Mouse (Mus musculus): ENCODE results near the gene Ndufaf7.

The Ndufaf7 gene

GRCm38 (mm10) chr17:78936466-78937228 is at the start of gene Ndufaf7, which contains the start of gene Cebpz:
TSS of gene Ndufaf7 (plus strand) at chr17:78937136.
TSS of gene Cebpz (minus strand) at chr17:78937066.
- in situ Hi-C loops (cut with MboI, MseI), result loop anchor here (5.0 kb wide), 1 partner anchor 199 kb away; the partner anchor contains the start of gene Strn

GRCm38 (mm10) chr17:78888554-78888953 is 48.4 kb upstream of the Ndufaf7 start:
- in situ Hi-C loops (cut with MboI, MseI), result no loop called here

GRCm38 (mm10) chr17:78889184-78889583 is 47.8 kb upstream of the Ndufaf7 start:
- in situ Hi-C loops (cut with MboI, MseI), result no loop called here

GRCm38 (mm10) chr17:78891020-78891419 is 45.9 kb upstream of the Ndufaf7 start:
- in situ Hi-C loops (cut with MboI, MseI), result no loop called here

GRCm38 (mm10) chr17:78894991-78895390 is 41.9 kb upstream of the Ndufaf7 start:
- in situ Hi-C loops (cut with MboI, MseI), result no loop called here

- in situ Hi-C loops (cut with MboI, MseI), result no loop called here
Observed at GRCm38 (mm10) chr17:78895394-78895793, 41.5 kb upstream of the Ndufaf7 start.

DNA sequence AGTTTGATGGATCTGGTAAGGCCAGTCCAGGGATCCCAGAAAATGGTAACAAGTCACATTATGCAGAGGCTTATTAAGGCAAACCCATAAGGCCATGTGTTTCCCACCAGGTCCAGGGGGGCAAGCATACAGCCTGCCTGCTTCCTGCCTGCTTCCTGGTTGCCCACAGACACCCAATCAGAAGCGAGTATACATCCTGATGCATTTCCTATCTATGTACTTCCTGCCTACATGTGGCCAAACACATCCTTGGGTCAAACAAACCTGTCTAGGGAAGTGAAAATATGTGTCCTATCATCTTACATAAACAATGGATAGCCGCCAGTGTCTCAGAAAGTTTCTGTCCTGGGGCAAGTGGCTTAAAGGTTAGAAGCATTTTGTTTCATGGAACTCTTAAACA is 33.8 kb upstream of the Ndufaf7 start:
- in situ Hi-C loops (cut with MboI, MseI), result no loop called here

DNA sequence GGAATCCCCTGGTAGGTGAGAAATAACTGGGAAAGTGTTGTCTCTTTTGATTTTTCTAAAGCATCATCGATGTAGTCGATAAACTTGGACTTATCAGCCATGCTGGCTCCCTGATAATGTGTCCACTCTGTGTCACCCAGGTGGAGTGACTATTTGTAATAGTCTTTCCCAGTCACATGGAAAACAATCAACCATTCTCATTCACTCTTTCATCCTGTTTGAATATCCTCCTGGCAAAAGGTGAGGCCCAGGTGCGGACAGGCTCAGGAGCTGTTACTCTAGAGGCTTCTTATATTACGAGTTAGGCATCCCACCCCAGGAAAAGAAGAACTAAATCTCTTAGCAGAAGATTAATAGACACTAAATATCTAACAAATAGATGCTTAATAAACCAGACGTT is 30.0 kb upstream of the Ndufaf7 start, which contains the start of gene Sult6b1:
Gene Sult6b1 (minus strand): TSS at position 101 of the 400 bp plus-strand sequence.
- in situ Hi-C loops (cut with MboI, MseI), result no loop called here

- in situ Hi-C loops (cut with MboI, MseI), result no loop called here
Observed at GRCm38 (mm10) chr17:78909374-78909773, 27.6 kb upstream of the Ndufaf7 start.

GRCm38 (mm10) chr17:78912861-78913281 is 24.1 kb upstream of the Ndufaf7 start:
- in situ Hi-C loops (cut with MboI, MseI), result no loop called here

DNA sequence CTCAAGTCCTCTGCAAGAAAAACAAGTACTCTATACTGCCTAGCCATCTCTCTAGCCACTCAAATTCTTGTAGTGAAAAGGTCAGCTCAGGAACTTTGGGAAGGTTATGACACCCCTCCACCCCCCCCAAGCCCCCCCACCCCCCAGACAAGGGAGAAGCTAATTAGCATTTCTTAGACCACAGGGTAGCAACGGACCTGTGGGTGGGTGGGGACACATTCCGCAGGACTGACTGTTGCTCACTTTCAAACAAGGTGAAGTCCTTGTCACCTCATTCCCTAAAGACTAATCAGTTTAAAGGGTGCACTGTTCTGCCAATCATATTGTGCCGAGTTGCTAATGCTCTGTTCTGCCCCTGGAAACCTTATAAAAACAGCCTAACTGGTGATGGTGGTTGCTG is 23.0 kb upstream of the Ndufaf7 start:
- in situ Hi-C loops (cut with MboI, MseI), result no loop called here

- in situ Hi-C loops (cut with MboI, MseI), result loop anchor here (5.0 kb wide), 1 partner anchor 33 kb away; the partner anchor contains the start of gene Eif2ak2
Observed at GRCm38 (mm10) chr17:78915772-78916171, 21.2 kb upstream of the Ndufaf7 start.

DNA sequence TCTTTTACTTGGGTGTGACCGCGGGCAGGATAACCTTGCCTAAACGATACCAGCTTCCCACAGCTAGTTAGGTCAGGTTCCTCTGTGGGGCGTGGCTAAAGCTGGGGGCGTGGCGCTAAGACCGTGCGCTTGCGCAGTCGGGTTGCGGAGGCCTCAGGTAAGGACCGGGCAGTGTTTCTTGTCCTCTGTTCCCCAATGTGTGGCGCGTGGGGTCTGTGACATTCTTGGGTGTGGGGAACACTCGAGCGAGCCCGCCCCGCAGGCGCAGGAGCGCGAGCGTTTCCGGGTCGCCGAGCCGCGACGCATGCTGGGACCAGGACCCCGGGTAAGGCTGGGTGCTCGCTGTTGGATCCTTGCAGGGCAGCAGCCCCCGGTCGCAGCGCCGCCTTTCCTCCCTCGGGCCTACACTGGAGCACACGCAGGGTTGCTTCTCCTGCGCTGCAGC is 20.5 kb upstream of the Ndufaf7 start, which contains the start of gene Cebpzos:
Gene Cebpzos (plus strand): TSS at position 132 of the 445 bp plus-strand sequence.
- in situ Hi-C loops (cut with MboI, MseI), result loop anchor here (5.0 kb wide), 1 partner anchor 34 kb away; the partner anchor contains the start of gene Eif2ak2

DNA sequence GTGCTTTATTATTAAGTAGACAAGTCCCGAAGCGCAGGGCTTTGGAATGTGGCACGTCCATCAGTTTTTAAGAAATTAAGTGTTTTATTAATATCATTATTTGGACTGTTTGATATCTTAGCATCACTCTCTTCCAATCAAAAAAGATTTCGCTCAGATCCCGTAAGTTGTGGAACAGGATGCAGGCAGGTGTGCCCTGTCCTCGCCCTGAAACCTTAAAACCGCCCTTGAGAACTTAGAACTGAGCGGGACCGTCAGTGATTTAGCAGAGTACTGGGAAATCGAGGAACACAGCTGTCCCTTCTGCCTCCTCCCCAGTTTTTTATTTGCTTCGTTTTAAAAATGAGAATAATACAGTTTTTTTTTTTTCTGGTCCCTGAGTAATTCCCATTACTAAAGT is 20.0 kb upstream of the Ndufaf7 start:
- in situ Hi-C loops (cut with MboI, MseI), result loop anchor here (5.0 kb wide), 1 partner anchor 35 kb away; the partner anchor contains the start of gene Eif2ak2

- in situ Hi-C loops (cut with MboI, MseI), result loop anchor here (5.0 kb wide), 1 partner anchor 35 kb away; the partner anchor contains the start of gene Eif2ak2
Observed at GRCm38 (mm10) chr17:78917696-78918095, 19.2 kb upstream of the Ndufaf7 start.

GRCm38 (mm10) chr17:78935857-78936256 is 1.1 kb upstream of the Ndufaf7 start:
- in situ Hi-C loops (cut with MboI, MseI), result loop anchor here (5.0 kb wide), 1 partner anchor 199 kb away; the partner anchor contains the start of gene Strn

DNA sequence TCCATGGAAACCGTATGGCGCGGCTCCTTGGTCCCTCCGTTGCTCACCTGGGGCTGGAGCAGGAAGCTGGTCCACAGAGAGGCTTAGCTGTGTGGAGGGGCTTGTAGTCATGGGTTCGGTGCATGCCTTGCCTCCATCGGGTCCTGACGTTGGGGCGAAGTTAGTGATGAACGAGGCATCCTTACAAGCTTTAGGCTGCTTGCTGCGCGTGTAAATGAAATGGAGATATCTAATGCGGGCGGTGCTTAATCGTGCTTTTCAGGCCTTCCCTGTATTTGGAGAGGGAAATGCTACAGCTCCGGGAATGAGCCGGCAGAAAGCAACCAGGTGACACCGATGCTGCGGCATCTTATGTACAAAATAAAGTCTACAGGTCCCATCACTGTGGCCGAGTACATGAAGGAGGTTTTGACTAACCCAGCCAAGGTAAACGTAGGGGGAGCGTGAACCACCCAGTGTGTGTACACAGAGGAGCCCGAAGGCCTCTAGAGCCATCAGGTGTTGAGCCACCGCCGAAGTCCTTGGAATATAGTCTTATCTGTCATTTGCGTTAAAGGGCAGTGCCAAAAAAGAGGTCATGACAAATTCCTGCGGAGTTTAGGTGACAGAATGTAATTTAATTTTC is 405 bp downstream of the Ndufaf7 start:
- in situ Hi-C loops (cut with MboI, MseI), result loop anchor here (5.0 kb wide), 1 partner anchor 200 kb away; the partner anchor contains the start of gene Strn

DNA sequence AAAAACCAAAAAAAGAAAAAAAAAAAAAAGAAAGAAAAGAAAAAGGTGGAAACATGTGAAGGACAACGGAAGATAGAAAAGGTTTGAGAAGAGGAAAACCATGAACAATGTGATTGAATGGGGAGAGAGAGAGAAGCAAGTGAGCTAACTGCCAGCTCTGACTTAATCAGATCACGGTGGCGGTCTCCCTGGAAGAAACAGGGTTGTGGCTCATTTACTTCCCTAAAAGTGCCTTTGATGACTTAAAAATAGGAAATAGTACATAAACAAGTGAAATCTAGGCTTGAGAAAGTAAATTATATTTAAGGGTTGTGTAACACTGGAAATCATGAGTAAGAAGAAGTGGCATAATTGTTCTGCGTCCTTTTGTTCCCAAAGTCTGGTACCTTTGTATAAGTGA is 2.0 kb downstream of the Ndufaf7 start:
- in situ Hi-C loops (cut with MboI, MseI), result loop anchor here (5.0 kb wide), 1 partner anchor 202 kb away; the partner anchor contains the start of gene Strn

DNA sequence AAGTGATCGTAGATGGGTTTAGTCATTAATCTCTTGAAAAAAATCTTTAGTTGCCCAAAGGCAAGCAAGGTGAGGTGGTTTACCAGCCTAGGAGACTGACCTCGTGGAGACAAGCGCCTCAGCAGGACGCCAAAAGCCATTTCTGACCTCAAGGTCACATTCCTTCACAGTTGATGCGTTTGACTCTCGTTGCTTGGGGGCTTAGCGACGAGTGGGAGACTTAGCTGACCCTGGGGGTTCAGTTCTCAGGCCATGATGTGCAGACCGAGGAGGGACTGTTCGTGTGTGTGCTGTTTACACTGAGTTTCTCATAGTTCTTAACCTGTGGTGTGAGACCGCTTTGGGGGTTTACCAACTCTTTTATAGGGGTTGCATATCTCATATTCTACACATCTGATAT is 5.6 kb downstream of the Ndufaf7 start:
- in situ Hi-C loops (cut with MboI, MseI), result no loop called here

DNA sequence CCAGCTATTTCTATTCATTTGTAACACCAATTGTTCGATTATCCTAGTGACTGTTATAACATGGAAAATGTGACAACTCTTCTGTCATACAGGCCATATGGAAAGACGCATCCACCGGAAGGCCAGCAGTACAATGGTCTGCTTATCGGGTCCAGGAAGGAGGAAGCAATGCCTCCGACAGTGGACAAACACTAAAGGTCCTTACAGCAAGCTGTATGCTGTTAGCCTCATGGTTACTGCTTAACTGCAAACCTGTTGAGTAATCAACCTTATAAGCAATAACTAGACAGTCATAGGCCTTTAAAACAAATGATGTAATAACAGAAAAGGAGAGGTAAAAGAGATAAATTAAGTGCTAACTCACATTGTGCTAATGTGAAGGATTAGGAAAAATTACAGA is 14.3 kb downstream of the Ndufaf7 start:
- in situ Hi-C loops (cut with MboI, MseI), result no loop called here

GRCm38 (mm10) chr17:78952070-78952469 is 15.1 kb downstream of the Ndufaf7 start:
- in situ Hi-C loops (cut with MboI, MseI), result no loop called here

- in situ Hi-C loops (cut with MboI, MseI), result no loop called here
Observed at GRCm38 (mm10) chr17:78953240-78953639, 16.3 kb downstream of the Ndufaf7 start.

Data from T-helper 1 cell (primary cell).